Mouse (Mus musculus) embryonic facial prominence, embryonic 11.5 days (tissue): Measurements from ENCODE around the gene Ankfy1. TPM values are rescaled to one million over a fixed set of nuclear protein-coding genes. Genes with fewer than 3 reads are reported as not detected.

ENCODE experiments used
- ATAC-seq: fragments of 200-750 bp; cut with Nextera tagmentation; replicated peaks from 2 replicates; pipeline ENCODE4 v1.8.0; 2017; ENCODE audit warnings: low read depth; ENCODE audit not compliant: insufficient number of reproducible peaks, low FRiP score, low TSS enrichment
- DNase-seq: peaks from one replicate; pipeline ENCODE4 v3.0.0-alpha.2; 2015; ENCODE audit warnings: low spot score
- H3K27ac ChIP-seq: fragments of 300-500 bp; sonication (generic); replicated peaks from 2 replicates; pipeline ENCODE4 v1.5.1; 2014; ENCODE audit warnings: mild to moderate bottlenecking, low read depth, low read length, control low read depth
- H3K27me3 ChIP-seq: fragments of 300-500 bp; sonication (generic); 2 replicates; pipeline ENCODE4 v1.6.1; 2014; ENCODE audit warnings: mild to moderate bottlenecking, low read length, moderate library complexity, mixed read lengths; ENCODE audit not compliant: control insufficient read depth, insufficient read depth
- H3K36me3 ChIP-seq: fragments of 300-500 bp; sonication (generic); replicated peaks from 2 replicates; pipeline ENCODE4 v1.6.1; 2014; ENCODE audit warnings: low read depth, mild to moderate bottlenecking, low read length, moderate library complexity, mixed read lengths; ENCODE audit not compliant: control insufficient read depth, insufficient read depth
- H3K4me1 ChIP-seq: fragments of 300-500 bp; sonication (generic); 2 replicates; pipeline ENCODE4 v1.6.1; 2014; ENCODE audit warnings: low read length, mixed read lengths; ENCODE audit not compliant: control insufficient read depth, insufficient read depth
- H3K4me2 ChIP-seq: fragments of 300-500 bp; sonication (generic); 2 replicates; pipeline ENCODE4 v1.6.1; 2014; ENCODE audit warnings: low read depth, mild to moderate bottlenecking, control low read depth, low read length, moderate library complexity
- H3K4me3 ChIP-seq: fragments of 300-500 bp; sonication (generic); 2 replicates; pipeline ENCODE4 v1.5.1; 2014; ENCODE audit warnings: low read depth, low read length, control low read depth
- H3K9ac ChIP-seq: fragments of 300-500 bp; sonication (generic); replicated peaks from 2 replicates; pipeline ENCODE4 v1.6.1; 2014; ENCODE audit warnings: mild to moderate bottlenecking, control low read depth, low read length
- H3K9me3 ChIP-seq: fragments of 300-500 bp; sonication (generic); replicated peaks from 2 replicates; pipeline ENCODE4 v1.6.1; 2016; ENCODE audit warnings: mild to moderate bottlenecking, low read length, inconsistent platforms, mixed read lengths; ENCODE audit not compliant: control insufficient read depth
- WGBS: fragments of 180-500 bp; shearing (Covaris S2); extraction: QIAGEN DNeasy Blood & Tissue Kit; methylation state at CpG from one replicate; pipeline ENCODE4 v1.1.7; 2014; 5-methylcytosine and 5-hydroxymethylcytosine counted together
- polyA plus RNA-seq: library from polyadenylated mRNA; unstranded; fragments of >200 nt; fragmentation: Nextera tagmentation; extraction: Ambion mirVana; gene quantifications from 2 replicates; pipeline ENCODE4 v1.2.1, GENCODE M21; 2014

Gene Ankfy1
- polyA plus RNA-seq, 1 experiment from 2014 or later: 30.3 TPM

DNA sequence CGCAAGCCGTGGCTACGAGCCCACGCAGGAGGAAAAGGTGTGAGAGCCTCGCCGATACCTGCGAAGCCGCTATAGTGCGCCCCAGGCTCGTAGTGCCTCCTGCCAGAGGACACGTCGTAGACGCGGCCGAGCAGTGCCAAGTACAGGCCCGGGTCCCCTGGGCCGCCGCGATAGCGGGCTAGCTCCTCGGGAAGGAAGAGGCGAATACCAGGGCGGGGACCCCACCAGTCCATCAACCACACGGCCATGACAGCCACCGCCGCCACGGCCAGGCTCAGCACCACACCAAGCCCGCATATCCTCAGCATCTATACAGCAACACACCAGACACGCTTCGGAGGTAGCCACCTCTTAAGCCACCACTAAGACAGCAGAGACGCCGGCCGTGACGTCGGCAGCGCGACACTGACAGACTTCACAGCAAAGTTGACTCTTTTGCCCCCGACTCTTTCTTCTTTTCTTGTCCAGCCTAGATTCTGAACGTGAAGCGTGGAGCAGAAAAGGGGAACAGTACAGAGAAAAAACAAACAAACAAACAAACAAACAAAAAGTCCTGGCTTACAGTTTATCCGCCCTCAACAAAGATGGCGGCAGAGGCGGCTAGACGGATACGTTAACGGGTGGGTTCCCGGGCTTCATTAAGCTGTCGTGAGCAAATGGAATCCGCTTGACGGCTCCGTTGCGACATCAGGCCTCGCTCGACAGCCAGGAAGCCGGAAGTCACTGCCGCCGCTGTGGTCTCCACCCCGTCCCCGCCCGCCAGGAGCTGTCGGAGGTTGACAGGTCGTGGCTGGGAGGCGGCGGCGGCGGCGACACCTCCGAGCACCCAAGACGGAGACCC lies 105.9 kb downstream of the Ankfy1 start, which contains the start of the genes Cyb5d2 and Zzef1:
Gene Cyb5d2, minus strand, starts transcription at position 688 of the 841 bp plus-strand sequence.
Gene Zzef1, plus strand, starts transcription at position 772 of the 841 bp plus-strand sequence.
- Histone ChIP-seq H3K27me3 (no peaks in the 10 kb centered on the region), H3K4me2 (peak within 1 kb of the TSS; percentile 87), H3K27ac (no peak within 1 kb of the TSS), H3K9ac (peak within 1 kb of the TSS; percentile 80), H3K4me3 (peak within 1 kb of the TSS; percentile 99), H3K4me1 (0 out of 2 replicates have a peak, but pooled peaks cover 2% of the 10 kb centered on the region), H3K36me3 (no peaks in the 10 kb centered on the region), H3K9me3 (no peaks in the 10 kb centered on the region)
- peak; percentile 98 for DNase-seq
- WGBS: under 1% methylated on average over 69 of the region's 69 CpGs
- peak; percentile 93 for ATAC-seq

GRCm38 (mm10) chr11:72796296-72796687 lies 106.5 kb downstream of the Ankfy1 start:
- no peak overlapping the region for H3K27ac ChIP-seq
- peak overlapping the region; percentile 99 for H3K4me3 ChIP-seq
- ATAC-seq (no peak; the same call in none of the 2 replicates), DNase-seq (no peak)
- H3K4me2 ChIP-seq: peak overlapping the region; percentile 87
- H3K36me3 ChIP-seq: no peaks in the 10 kb centered on the region
- under 1% methylated on average over 42 of the region's 42 CpGs for WGBS
- peak overlapping the region; percentile 77 for H3K9ac ChIP-seq
- 0 out of 2 replicates have a peak, but pooled peaks cover 2% of the 10 kb centered on the region for H3K4me1 ChIP-seq
- H3K9me3 ChIP-seq: no peaks in the 10 kb centered on the region
- no peaks in the 10 kb centered on the region for H3K27me3 ChIP-seq

GRCm38 (mm10) chr11:72796773-72797338 lies 107.0 kb downstream of the Ankfy1 start:
- Histone ChIP-seq H3K4me3 (peak overlapping the region; percentile 99), H3K9me3 (no peaks in the 10 kb centered on the region), H3K4me2 (peak overlapping the region; percentile 87), H3K9ac (peak overlapping the region; percentile 77), H3K27me3 (no peaks in the 10 kb centered on the region), H3K4me1 (0 out of 2 replicates have a peak, but pooled peaks cover 2% of the 10 kb centered on the region), H3K36me3 (no peaks in the 10 kb centered on the region), H3K27ac (no peak overlapping the region)
- 19% methylated on average over 10 of the region's 10 CpGs for WGBS
- no peak for ATAC-seq
- DNase-seq: no peak

- no peaks in the 10 kb centered on the region for H3K9me3 ChIP-seq
- no peak overlapping the region for H3K27ac ChIP-seq
- H3K9ac ChIP-seq: no peak overlapping the region
- H3K4me1 ChIP-seq: 0 out of 2 replicates have a peak, but pooled peaks cover 2% of the 10 kb centered on the region
- DNase-seq: no peak
- H3K27me3 ChIP-seq: no peaks in the 10 kb centered on the region
- H3K4me2 ChIP-seq: no peak overlapping the region
- ATAC-seq: no peak
- no peak overlapping the region for H3K4me3 ChIP-seq
- H3K36me3 ChIP-seq: no peaks in the 10 kb centered on the region
Observed at GRCm38 (mm10) chr11:72798112-72798511, 108.3 kb downstream of the Ankfy1 start.

GRCm38 (mm10) chr11:72801182-72801581 lies 111.4 kb downstream of the Ankfy1 start:
- H3K9me3 ChIP-seq: no peaks in the 10 kb centered on the region
- no peak overlapping the region for H3K27ac ChIP-seq
- no peak overlapping the region for H3K9ac ChIP-seq
- ATAC-seq (no peak), DNase-seq (no peak)
- H3K36me3 ChIP-seq: no peaks in the 10 kb centered on the region
- no peak overlapping the region for H3K4me2 ChIP-seq
- H3K4me1 ChIP-seq: 0 out of 2 replicates have a peak, but pooled peaks cover 2% of the 10 kb centered on the region
- no peaks in the 10 kb centered on the region for H3K27me3 ChIP-seq
- no peak overlapping the region for H3K4me3 ChIP-seq

GRCm38 (mm10) chr11:72803038-72803437 lies 113.2 kb downstream of the Ankfy1 start:
- ATAC-seq (no peak), DNase-seq (no peak)
- WGBS: 79% methylated on average over 3 of the region's 3 CpGs
- H3K36me3 ChIP-seq: no peaks in the 10 kb centered on the region
- no peaks in the 10 kb centered on the region for H3K27me3 ChIP-seq
- H3K4me1 ChIP-seq: no peaks in the 10 kb centered on the region
- no peak overlapping the region for H3K4me3 ChIP-seq
- no peak overlapping the region for H3K4me2 ChIP-seq
- no peak overlapping the region for H3K9ac ChIP-seq
- no peaks in the 10 kb centered on the region for H3K9me3 ChIP-seq
- no peak overlapping the region for H3K27ac ChIP-seq

GRCm38 (mm10) chr11:72804586-72804985 lies 114.8 kb downstream of the Ankfy1 start:
- no peaks in the 10 kb centered on the region for H3K27me3 ChIP-seq
- H3K27ac ChIP-seq: no peak overlapping the region
- H3K9ac ChIP-seq: no peak overlapping the region
- no peaks in the 10 kb centered on the region for H3K4me1 ChIP-seq
- no peaks in the 10 kb centered on the region for H3K36me3 ChIP-seq
- H3K4me3 ChIP-seq: no peak overlapping the region
- no peak for ATAC-seq
- H3K4me2 ChIP-seq: no peak overlapping the region
- no peaks in the 10 kb centered on the region for H3K9me3 ChIP-seq
- no peak for DNase-seq

- Histone ChIP-seq H3K4me3 (no peak overlapping the region), H3K36me3 (no peaks in the 10 kb centered on the region), H3K9me3 (no peaks in the 10 kb centered on the region), H3K27me3 (no peaks in the 10 kb centered on the region), H3K4me1 (no peaks in the 10 kb centered on the region), H3K4me2 (no peak overlapping the region), H3K27ac (no peak overlapping the region), H3K9ac (no peak overlapping the region)
- 87% methylated on average over 3 of the region's 3 CpGs for WGBS
- no peak for DNase-seq
- ATAC-seq: no peak
Observed at GRCm38 (mm10) chr11:72805232-72805631, 115.4 kb downstream of the Ankfy1 start.
